Mouse (Mus musculus) liver, adult 2 months (tissue): ENCODE measurements around the gene Srp14.

Source experiments
- CTCF ChIP-seq: fragments of 200-500 bp; IDR thresholded peaks from 2 replicates; pipeline ENCODE4 v1.5.1; 2011; ENCODE audit warnings: low read depth, low read length, control low read depth
- POLR2A ChIP-seq: fragments of 200-500 bp; IDR thresholded peaks from 2 replicates; pipeline ENCODE4 v1.6.1; 2011; ENCODE audit warnings: low read length, control low read depth; ENCODE audit not compliant: insufficient read depth; ENCODE audit errors: extremely low read depth

DNA sequence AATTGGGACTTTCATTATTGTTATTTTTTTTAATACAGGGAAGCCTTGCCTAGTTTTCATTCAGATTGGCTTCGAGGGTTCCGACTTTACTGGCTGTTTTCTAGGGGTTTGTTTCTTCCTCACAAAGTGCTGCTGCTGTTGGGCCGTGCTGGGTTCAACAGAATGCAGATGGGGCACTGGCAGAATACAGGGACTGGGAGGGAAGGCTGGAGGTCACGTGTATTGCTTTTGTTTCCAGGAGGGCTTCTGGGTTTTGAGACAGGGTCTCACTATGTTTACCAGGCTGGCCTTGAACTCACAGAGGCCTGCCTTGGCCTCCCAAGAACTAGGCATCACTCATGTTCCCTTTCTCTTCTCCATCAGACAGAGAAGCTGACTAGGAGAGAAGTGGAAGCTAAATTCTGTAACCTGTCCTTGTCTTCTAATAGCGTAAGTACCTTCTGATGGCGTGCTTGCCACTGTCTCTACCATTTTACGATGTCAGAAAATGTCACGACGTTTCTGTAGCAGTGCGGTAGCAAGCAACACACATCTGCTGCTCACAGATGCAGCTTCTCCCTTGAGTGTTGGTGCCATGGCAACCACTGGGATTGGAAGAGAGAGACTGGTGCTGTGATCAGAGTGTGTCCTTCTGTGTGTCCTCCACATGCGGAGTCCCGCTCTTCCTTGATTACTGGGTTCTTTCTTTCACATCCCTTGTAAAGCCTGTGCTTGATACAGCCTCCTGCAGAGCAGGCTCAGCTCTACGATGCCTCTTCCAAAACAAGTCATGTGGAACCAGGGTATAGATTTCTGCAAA, 21.8 kb downstream of the Srp14 start:
- no peak for TF ChIP-seq CTCF
- TF ChIP-seq POLR2A: no peak
